Mouse (Mus musculus): ENCODE data around the gene Gm10295. TPM values are rescaled to one million over a fixed set of nuclear protein-coding genes. Genes with fewer than 3 reads are reported as not detected.

Gm10295 gene
- polyA plus RNA-seq, 1 experiment: not detected

DNA sequence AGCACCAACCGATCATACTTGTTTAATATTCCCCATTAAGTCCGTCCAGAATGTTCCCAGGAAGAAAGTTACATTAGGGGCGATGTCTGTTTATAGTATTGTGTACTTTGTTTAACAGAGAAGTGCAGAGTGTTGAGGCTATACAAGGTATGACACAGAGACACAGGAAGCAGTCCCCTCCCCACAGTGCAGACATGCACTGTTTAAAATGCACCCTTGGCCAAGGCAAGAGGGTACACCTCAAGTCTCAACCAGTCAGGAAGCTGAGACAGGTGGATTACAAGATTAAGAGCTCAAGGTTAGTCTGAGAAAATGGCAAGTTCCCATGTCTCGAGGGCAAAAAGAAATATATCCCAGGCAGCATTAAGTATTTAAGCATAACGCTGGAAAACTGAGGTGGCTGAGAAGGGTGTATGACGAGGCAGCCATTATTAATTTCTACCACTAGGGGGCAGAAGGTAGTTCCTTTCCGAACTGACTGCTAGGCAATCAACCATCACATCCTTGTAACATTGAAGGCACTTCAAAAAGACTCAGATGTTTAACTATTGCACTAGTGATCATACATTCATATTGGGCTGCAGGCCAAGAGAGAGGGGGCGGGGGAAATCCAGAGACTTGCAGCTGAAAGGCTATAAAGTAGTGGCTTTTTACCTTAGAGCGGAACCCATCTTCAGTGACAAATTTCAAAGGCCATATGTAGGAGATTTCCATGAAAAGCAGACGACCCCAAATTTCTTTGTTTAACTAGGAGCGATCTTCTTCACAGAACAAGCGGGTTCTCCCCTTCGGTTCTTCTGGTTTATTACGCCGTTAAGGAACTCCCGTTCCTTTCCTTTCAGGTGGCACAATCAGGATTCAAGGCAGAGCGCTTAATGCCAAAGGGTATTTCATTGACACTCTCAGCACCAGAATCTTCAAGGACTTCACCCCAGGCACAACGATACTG lies 27.8 kb upstream of the Gm10295 start:
- no peak for TF ChIP-seq POLR2A (IDR thresholded peaks at IDR 0.05; ENCODE audit: control insufficient read depth, extremely low read depth, insufficient read depth, low read length, poor library complexity)
- no peak for TF ChIP-seq CTCF (IDR thresholded peaks at IDR 0.05; ENCODE audit: borderline replicate concordance, control insufficient read depth, extremely low read depth, insufficient read depth, low read length, poor library complexity)
- no peaks in the 10 kb centered on the region for H3K27me3 ChIP-seq (ENCODE audit: control insufficient read depth, insufficient read depth, low read length)
- no peaks in the 10 kb centered on the region for H3K4me1 ChIP-seq (replicated peaks; ENCODE audit: control insufficient read depth, insufficient read depth, low read length)
- no peak overlapping the region for H3K4me3 ChIP-seq (ENCODE audit: control insufficient read depth, insufficient read depth, low read length)
- DNase-seq: peak; percentile 1
- H3K36me3 ChIP-seq (ENCODE audit: control insufficient read depth, insufficient read depth, low read length): no peaks in the 10 kb centered on the region
- 71% methylated on average over 18 of the region's 18 CpGs for WGBS
- no peak overlapping the region for H3K27ac ChIP-seq (ENCODE audit: control insufficient read depth, insufficient read depth, low read length)

DNA sequence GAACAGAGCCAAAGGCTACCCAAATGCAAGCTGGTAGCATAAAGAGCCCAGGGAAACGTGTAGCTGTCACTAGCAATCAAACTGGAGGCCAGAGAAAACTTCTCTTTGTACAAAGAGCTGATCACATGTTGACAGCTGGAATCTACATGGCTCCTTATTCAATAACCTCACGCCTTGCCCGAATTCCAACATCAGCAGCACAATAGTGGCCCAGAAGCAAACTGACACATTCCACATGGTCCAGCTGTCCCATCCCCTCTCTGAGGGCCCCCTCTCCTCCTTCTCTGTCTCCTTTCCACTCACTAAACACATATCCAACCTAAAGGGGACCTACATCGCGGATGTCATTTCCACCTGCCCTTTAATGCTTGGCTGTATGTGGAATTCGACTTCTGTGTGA lies 26.7 kb upstream of the Gm10295 start:
- WGBS: 87% methylated on average over 6 of the region's 6 CpGs
- no peak overlapping the region for H3K27ac ChIP-seq (ENCODE audit: control insufficient read depth, insufficient read depth, low read length)

DNA sequence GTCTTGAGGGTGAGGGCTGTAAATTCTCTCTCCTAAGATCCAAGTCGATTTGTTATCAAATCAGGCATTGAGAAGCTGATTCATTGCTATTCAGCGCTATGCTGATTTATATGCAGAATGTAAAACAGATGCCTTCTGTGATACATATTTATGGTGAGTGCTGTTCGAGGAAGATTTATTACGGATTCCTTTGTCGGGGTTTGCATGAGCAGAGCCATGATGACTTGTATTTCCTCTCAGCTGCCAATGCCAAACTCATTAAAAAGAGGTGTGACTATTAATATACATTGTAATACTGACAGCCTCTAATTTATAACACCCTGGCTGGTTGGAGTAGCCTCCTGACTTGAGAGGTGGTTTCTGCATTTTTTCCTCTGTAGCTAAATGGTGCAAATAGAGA lies 22.8 kb upstream of the Gm10295 start:
- DNase-seq: no peak

More for the DNA sequence above, 26.7 kb upstream of the Gm10295 start:
- Histone ChIP-seq H3K36me3 (ENCODE audit: control insufficient read depth, insufficient read depth, low read length) (no peaks in the 10 kb centered on the region), H3K27me3 (ENCODE audit: control insufficient read depth, insufficient read depth, low read length) (no peaks in the 10 kb centered on the region), H3K4me3 (ENCODE audit: control insufficient read depth, insufficient read depth, low read length) (no peak overlapping the region), H3K4me1 (replicated peaks; ENCODE audit: control insufficient read depth, insufficient read depth, low read length) (no peaks in the 10 kb centered on the region)
- DNase-seq: no peak
- TF ChIP-seq CTCF (IDR thresholded peaks at IDR 0.05; ENCODE audit: borderline replicate concordance, control insufficient read depth, extremely low read depth, insufficient read depth, low read length, poor library complexity) (no peak), POLR2A (IDR thresholded peaks at IDR 0.05; ENCODE audit: control insufficient read depth, extremely low read depth, insufficient read depth, low read length, poor library complexity) (no peak)

DNA sequence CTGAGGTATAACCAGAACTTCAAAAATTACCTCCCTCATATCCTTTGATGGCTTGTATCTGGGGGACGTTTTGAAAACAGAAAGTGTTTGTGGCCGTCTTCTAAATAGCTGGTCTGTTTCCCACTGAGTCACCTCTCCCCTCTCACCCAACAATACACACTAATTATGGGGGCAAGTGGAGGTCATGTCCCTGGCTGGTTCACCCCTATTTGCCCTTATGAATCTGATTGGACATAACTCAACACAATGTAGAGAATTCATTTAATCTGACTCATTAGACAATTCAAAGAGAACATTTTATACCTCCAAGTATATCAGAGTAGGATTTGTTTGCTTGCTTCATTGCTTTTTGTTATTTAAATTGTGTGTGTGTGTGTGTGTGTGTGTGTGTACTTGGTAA lies 20.6 kb upstream of the Gm10295 start:
- no peak for DNase-seq
- H3K4me3 ChIP-seq (ENCODE audit: control insufficient read depth, insufficient read depth, low read length): no peak overlapping the region
- no peaks in the 10 kb centered on the region for H3K4me1 ChIP-seq (replicated peaks; ENCODE audit: control insufficient read depth, insufficient read depth, low read length)
- H3K27ac ChIP-seq (ENCODE audit: control insufficient read depth, insufficient read depth, low read length): no peak overlapping the region
- 80% methylated on average over 2 of the region's 2 CpGs for WGBS
- no peaks in the 10 kb centered on the region for H3K36me3 ChIP-seq (ENCODE audit: control insufficient read depth, insufficient read depth, low read length)
- TF ChIP-seq POLR2A (IDR thresholded peaks at IDR 0.05; ENCODE audit: control insufficient read depth, extremely low read depth, insufficient read depth, low read length, poor library complexity): no peak
- no peak for TF ChIP-seq CTCF (IDR thresholded peaks at IDR 0.05; ENCODE audit: borderline replicate concordance, control insufficient read depth, extremely low read depth, insufficient read depth, low read length, poor library complexity)
- H3K27me3 ChIP-seq (ENCODE audit: control insufficient read depth, insufficient read depth, low read length): no peaks in the 10 kb centered on the region

More for the DNA sequence above, 22.8 kb upstream of the Gm10295 start:
- Histone ChIP-seq H3K4me3 (ENCODE audit: control insufficient read depth, insufficient read depth, low read length) (no peak overlapping the region), H3K36me3 (ENCODE audit: control insufficient read depth, insufficient read depth, low read length) (no peaks in the 10 kb centered on the region), H3K27ac (ENCODE audit: control insufficient read depth, insufficient read depth, low read length) (no peak overlapping the region), H3K27me3 (ENCODE audit: control insufficient read depth, insufficient read depth, low read length) (no peaks in the 10 kb centered on the region), H3K4me1 (replicated peaks; ENCODE audit: control insufficient read depth, insufficient read depth, low read length) (no peaks in the 10 kb centered on the region)
- WGBS: 15% methylated on average over 5 of the region's 5 CpGs
- no peak for TF ChIP-seq POLR2A (IDR thresholded peaks at IDR 0.05; ENCODE audit: control insufficient read depth, extremely low read depth, insufficient read depth, low read length, poor library complexity)
- no peak for TF ChIP-seq CTCF (IDR thresholded peaks at IDR 0.05; ENCODE audit: borderline replicate concordance, control insufficient read depth, extremely low read depth, insufficient read depth, low read length, poor library complexity)

DNA sequence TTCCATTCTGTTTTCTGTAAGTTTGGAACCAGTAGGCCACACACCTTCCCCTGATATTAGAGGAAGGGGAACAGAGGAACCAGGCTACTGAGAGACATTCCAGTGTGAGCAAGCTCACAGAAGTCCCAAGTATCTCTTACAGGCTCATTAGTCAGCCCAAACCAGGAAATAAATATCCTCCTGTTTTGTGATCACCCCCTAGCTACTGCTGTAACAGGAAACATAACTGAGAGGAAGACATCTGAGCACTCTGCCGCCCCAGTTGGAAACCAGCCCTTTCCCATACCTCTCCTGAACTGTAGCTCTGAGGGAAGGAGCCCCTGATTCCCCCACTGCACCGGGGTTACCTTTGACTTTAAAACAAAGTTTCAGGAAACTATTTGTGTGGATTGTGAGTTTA lies 19.5 kb upstream of the Gm10295 start:
- no peaks in the 10 kb centered on the region for H3K36me3 ChIP-seq (ENCODE audit: control insufficient read depth, insufficient read depth, low read length)
- H3K27me3 ChIP-seq (ENCODE audit: control insufficient read depth, insufficient read depth, low read length): no peaks in the 10 kb centered on the region
- H3K4me1 ChIP-seq (replicated peaks; ENCODE audit: control insufficient read depth, insufficient read depth, low read length): no peaks in the 10 kb centered on the region
- no peak for DNase-seq
- no peak overlapping the region for H3K27ac ChIP-seq (ENCODE audit: control insufficient read depth, insufficient read depth, low read length)
- no peak for TF ChIP-seq POLR2A (IDR thresholded peaks at IDR 0.05; ENCODE audit: control insufficient read depth, extremely low read depth, insufficient read depth, low read length, poor library complexity)
- no peak for TF ChIP-seq CTCF (IDR thresholded peaks at IDR 0.05; ENCODE audit: borderline replicate concordance, control insufficient read depth, extremely low read depth, insufficient read depth, low read length, poor library complexity)
- WGBS: 17% methylated on average over 2 of the region's 2 CpGs
- H3K4me3 ChIP-seq (ENCODE audit: control insufficient read depth, insufficient read depth, low read length): no peak overlapping the region

DNA sequence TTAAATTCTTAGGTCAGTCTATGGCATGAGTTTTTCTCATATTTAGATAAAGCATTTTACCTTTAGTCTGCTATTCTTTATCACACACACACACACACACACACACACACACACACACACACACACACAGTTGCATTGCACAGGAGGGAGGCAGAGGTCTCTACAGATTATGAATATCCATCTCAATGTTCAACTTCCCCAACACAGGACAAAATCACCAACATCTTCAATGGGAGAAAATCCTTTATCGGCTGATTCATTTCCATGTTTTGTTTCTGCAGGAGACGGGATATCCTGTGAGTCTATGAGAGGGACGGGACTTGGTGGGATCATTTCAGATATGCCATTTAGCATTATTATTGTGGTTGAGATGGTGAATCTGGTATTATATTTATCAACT lies 18.8 kb upstream of the Gm10295 start:
- Histone ChIP-seq H3K4me1 (replicated peaks; ENCODE audit: control insufficient read depth, insufficient read depth, low read length) (no peaks in the 10 kb centered on the region), H3K27me3 (ENCODE audit: control insufficient read depth, insufficient read depth, low read length) (no peaks in the 10 kb centered on the region), H3K36me3 (ENCODE audit: control insufficient read depth, insufficient read depth, low read length) (no peaks in the 10 kb centered on the region), H3K27ac (ENCODE audit: control insufficient read depth, insufficient read depth, low read length) (no peak overlapping the region), H3K4me3 (ENCODE audit: control insufficient read depth, insufficient read depth, low read length) (no peak overlapping the region)
- DNase-seq: no peak
- WGBS: 96% methylated on average over 3 of the region's 3 CpGs
- TF ChIP-seq CTCF (IDR thresholded peaks at IDR 0.05; ENCODE audit: borderline replicate concordance, control insufficient read depth, extremely low read depth, insufficient read depth, low read length, poor library complexity) (no peak), POLR2A (IDR thresholded peaks at IDR 0.05; ENCODE audit: control insufficient read depth, extremely low read depth, insufficient read depth, low read length, poor library complexity) (no peak)
